Mouse (Mus musculus) C2C12 (cell line): ENCODE data around the gene 2410137M14Rik.

ENCODE experiments used
- CTCF ChIP-seq: IDR thresholded peaks from one replicate; pipeline ENCODE4 v1.5.1; 2011; ENCODE audit not compliant: control insufficient read depth, insufficient read depth, insufficient read length
- FOSL1 ChIP-seq: IDR thresholded peaks from one replicate; pipeline ENCODE4 v1.8.0; 2011; ENCODE audit warnings: mild to moderate bottlenecking, low read length; ENCODE audit not compliant: poor library complexity, insufficient read depth, severe bottlenecking
- MAX ChIP-seq: IDR thresholded peaks from one replicate; pipeline ENCODE4 v1.6.1; 2011; ENCODE audit warnings: mild to moderate bottlenecking, control low read depth

- TF ChIP-seq CTCF: no peak
- TF ChIP-seq MAX: no peak
- no peak for TF ChIP-seq FOSL1
Observed at GRCm38 (mm10) chr17:36942791-36943471, 38.1 kb downstream of the 2410137M14Rik start, which contains the start of gene Rnf39.
